Mouse (Mus musculus) bone marrow, adult 2 months (tissue): ENCODE results near the gene Wdr48. TPM values are rescaled to one million over a fixed set of nuclear protein-coding genes. Genes with fewer than 3 reads are reported as not detected.

Experiments
- H3K27ac ChIP-seq: fragments of 200-500 bp; 2 replicates; pipeline ENCODE4 v1.5.1; 2012; ENCODE audit warnings: low read depth, mild to moderate bottlenecking, control low read depth, inconsistent platforms, low read length; ENCODE audit not compliant: control insufficient read depth, poor library complexity, insufficient read depth
- H3K4me1 ChIP-seq: fragments of 200-500 bp; 2 replicates; pipeline ENCODE4 v1.6.1; 2011; ENCODE audit warnings: low read length; ENCODE audit not compliant: control insufficient read depth, insufficient read depth
- H3K4me3 ChIP-seq: fragments of 200-500 bp; replicated peaks from 2 replicates; pipeline ENCODE3; 2011; ENCODE audit warnings: mild to moderate bottlenecking, low read depth, low read length, control low read depth; ENCODE audit not compliant: control insufficient read depth
- CTCF ChIP-seq: fragments of 200-500 bp; IDR thresholded peaks from 2 replicates; pipeline ENCODE4 v1.5.1; 2011; ENCODE audit warnings: low read length, control low read depth; ENCODE audit not compliant: control insufficient read depth, insufficient read depth
- POLR2A ChIP-seq: fragments of 200-500 bp; IDR thresholded peaks from 2 replicates; pipeline ENCODE4 v1.6.1; 2011; ENCODE audit warnings: low read depth, mild to moderate bottlenecking, control low read depth, low read length, borderline replicate concordance; ENCODE audit not compliant: control insufficient read depth
- WGBS: fragments of 180-500 bp; shearing (Covaris S2); methylation state at CpG from one replicate; pipeline ENCODE4 v1.1.7; 2018; 5-methylcytosine and 5-hydroxymethylcytosine counted together
- polyA plus RNA-seq: library from polyadenylated mRNA; stranded (reverse); fragments of >200 nt; gene quantifications from 2 replicates; pipeline ENCODE4 v1.2.4, GENCODE M21; 2011; ENCODE audit warnings: low replicate concordance; ENCODE audit not compliant: missing spikeins, insufficient read depth, insufficient read length

Wdr48 gene
- polyA plus RNA-seq, result 18.8 and 22.3 TPM in 2 replicates

GRCm38 (mm10) chr9:119894339-119895009, at the start of gene Wdr48:
Wdr48 (plus strand) TSS chr9:119894878.
- TF ChIP-seq CTCF (no peak), POLR2A (peak; percentile 86; the same call in 1 of the 2 replicates)
- peak within 1 kb of the TSS; percentile 79 for H3K4me3 ChIP-seq
- peak within 1 kb of the TSS; percentile 66; the same call in 1 of the 2 replicates for H3K27ac ChIP-seq
- no peaks in the 10 kb centered on the region; the same call in 1 of the 2 replicates for H3K4me1 ChIP-seq
- 4% methylated on average over 34 of the region's 34 CpGs for WGBS

DNA sequence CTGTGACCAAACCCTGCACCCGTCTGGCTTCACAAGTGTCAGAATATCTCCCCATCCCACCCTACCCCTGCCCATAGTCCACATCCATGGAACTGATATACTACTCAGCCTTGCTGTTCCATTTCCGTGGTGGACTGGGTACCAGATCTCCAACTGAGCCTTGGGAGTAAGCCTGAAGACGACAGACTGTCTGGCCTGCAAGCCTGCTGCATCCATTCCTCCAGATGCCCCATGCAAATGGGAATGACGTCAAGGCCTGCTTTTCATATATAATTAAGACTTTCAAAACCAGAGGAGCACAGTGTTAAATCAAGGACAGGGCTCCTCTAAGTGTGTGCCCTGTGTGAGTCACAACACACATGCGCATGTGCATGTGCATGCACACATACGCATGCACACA, 47.5 kb upstream of the Wdr48 start:
- WGBS, result 80% methylated on average over 6 of the region's 6 CpGs
- TF ChIP-seq POLR2A, result no peak
- no peak for TF ChIP-seq CTCF
- no peak overlapping the region for H3K4me3 ChIP-seq
- no peaks in the 10 kb centered on the region; the same call in 1 of the 2 replicates for H3K4me1 ChIP-seq
- H3K27ac ChIP-seq, result no peak overlapping the region

- H3K4me1 ChIP-seq, result no peaks in the 10 kb centered on the region
- H3K4me3 ChIP-seq, result no peak overlapping the region
- no peak for TF ChIP-seq CTCF
- no peak for TF ChIP-seq POLR2A
- 83% methylated on average over 7 of the region's 7 CpGs for WGBS
- H3K27ac ChIP-seq, result no peak overlapping the region
Observed at GRCm38 (mm10) chr9:119848671-119849070, 46.0 kb upstream of the Wdr48 start.

- TF ChIP-seq POLR2A (no peak), CTCF (no peak)
- WGBS, result 61% methylated on average over 8 of the region's 8 CpGs
- Histone ChIP-seq H3K27ac (no peak overlapping the region), H3K4me3 (no peak overlapping the region), H3K4me1 (no peaks in the 10 kb centered on the region)
Observed at GRCm38 (mm10) chr9:119849214-119849613, 45.5 kb upstream of the Wdr48 start.

DNA sequence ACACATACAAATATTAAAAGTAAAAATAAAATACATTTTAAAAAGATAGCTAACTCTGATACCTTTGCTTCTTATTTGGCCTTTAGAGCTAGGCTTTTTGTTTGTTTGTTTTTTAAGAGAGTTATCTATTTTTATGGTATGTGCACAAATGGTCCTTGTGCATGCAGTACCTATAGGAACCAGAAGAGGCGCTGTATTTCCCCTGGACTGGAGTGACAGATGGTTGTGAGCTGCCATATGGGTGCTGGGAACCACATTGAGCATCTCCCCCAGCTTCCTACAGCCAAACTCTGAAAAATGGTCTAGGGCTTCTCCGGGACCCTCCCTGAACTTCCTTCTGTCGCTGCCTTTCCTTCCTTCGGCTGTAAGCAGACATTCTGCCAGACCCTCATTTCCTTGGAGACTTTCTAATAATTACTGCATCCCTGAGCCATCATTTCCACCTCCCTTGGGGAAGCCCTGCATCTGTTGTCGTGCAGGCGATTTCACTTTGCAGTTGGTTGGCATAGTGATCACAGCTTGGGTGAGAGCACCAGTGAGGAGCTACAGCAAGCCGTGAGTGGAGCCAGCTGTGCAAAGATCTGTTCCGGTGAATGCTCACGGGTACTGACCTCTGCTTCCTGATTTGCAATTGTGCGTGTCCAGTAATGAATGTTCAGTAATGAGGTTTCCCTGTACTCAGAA, 42.2 kb upstream of the Wdr48 start:
- no peak overlapping the region for H3K27ac ChIP-seq
- H3K4me1 ChIP-seq, result no peaks in the 10 kb centered on the region
- no peak for TF ChIP-seq POLR2A
- TF ChIP-seq CTCF, result no peak
- H3K4me3 ChIP-seq, result no peak overlapping the region
- 58% methylated on average over 10 of the region's 10 CpGs for WGBS

DNA sequence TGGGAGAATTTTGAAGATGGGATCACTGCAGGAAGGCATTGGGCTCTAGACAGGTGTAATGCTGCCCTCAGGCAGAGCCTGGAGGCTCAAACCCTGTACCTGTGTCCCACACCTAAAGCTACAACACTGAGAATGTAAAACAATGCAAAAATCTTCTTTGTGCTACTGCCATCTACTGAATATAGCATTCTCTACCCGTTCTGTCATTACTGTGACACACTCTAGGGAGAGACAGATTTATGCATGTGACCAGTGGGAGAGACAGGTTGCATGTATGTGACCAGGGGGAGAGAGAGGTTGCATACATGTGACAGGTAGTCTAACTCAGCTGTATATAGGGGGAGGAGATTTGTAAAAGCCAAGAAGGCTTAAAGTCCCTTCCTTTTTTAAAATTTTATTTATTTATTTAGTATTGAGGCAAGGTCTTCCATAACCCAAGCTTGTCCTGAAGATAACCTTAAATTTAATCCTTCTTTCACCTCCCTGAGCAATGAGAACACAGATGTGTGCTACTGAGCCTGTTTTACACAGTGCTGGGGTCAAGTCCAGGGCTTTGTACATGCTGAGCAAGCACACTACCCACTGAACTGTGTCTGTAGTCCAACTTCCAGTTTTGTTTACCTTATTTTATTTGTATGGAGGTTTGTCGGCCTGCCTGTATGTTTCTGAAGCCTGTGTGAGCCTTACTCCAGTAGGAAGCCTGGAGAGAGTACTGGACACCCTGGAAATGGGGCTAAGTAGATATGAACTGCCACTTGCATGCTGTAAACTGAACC, 41.4 kb upstream of the Wdr48 start:
- no peak overlapping the region for H3K27ac ChIP-seq
- TF ChIP-seq CTCF (no peak), POLR2A (no peak)

GRCm38 (mm10) chr9:119854170-119854569, 40.5 kb upstream of the Wdr48 start:
- 73% methylated on average over 8 of the region's 8 CpGs for WGBS
- H3K4me1 ChIP-seq, result no peaks in the 10 kb centered on the region
- H3K27ac ChIP-seq, result no peak overlapping the region
- TF ChIP-seq CTCF (no peak), POLR2A (no peak)
- H3K4me3 ChIP-seq, result no peak overlapping the region

More for the DNA sequence above, 41.4 kb upstream of the Wdr48 start:
- H3K4me1 ChIP-seq, result no peaks in the 10 kb centered on the region
- 53% methylated on average over 2 of the region's 2 CpGs for WGBS
- H3K4me3 ChIP-seq, result no peak overlapping the region
